Mouse (Mus musculus) G1E (cell line): ENCODE results near the gene Prm2.

Experiments used
- CTCF ChIP-seq: IDR thresholded peaks from 2 replicates; pipeline ENCODE4 v1.5.1; 2012; ENCODE audit warnings: low read depth, low read length, inconsistent platforms, mixed read lengths
- POLR2AphosphoS5 ChIP-seq: IDR thresholded peaks from 2 replicates; pipeline ENCODE4 v1.6.1; 2012; ENCODE audit warnings: low read depth, low read length, inconsistent platforms; ENCODE audit not compliant: insufficient replicate concordance
- TAL1 ChIP-seq: conservative IDR thresholded peaks from 2 replicates; pipeline ENCODE4 v1.6.1; 2012; ENCODE audit warnings: low read depth, low read length, inconsistent platforms, mixed read lengths

- TF ChIP-seq CTCF (no peak), TAL1 (no peak), POLR2AphosphoS5 (no peak)
These were observed 17.0 kb upstream of the Prm2 start, which contains the start of gene Gm11172 for GRCm38 (mm10) chr16:10812865-10813371.
